Mouse (Mus musculus) stomach, embryonic 16.5 days (tissue): ENCODE measurements around the gene Mbnl2. TPM values are rescaled to one million over a fixed set of nuclear protein-coding genes. Genes with fewer than 3 reads are reported as not detected.
A peak's percentile ranks its signal among the peaks of the same experiment; 100 is the strongest.

Source experiments
- ATAC-seq: fragments of 200-750 bp; cut with Nextera tagmentation; 2 replicates; pipeline ENCODE4 v1.8.0; 2017; ENCODE audit warnings: moderate number of reproducible peaks, moderate TSS enrichment; ENCODE audit not compliant: insufficient read depth, low FRiP score
- H3K27ac ChIP-seq: fragments of 300-500 bp; sonication (generic); 2 replicates; pipeline ENCODE4 v1.5.1; 2014; ENCODE audit warnings: low read length
- H3K27me3 ChIP-seq: fragments of 300-500 bp; sonication (generic); 2 replicates; pipeline ENCODE4 v1.6.1; 2014; ENCODE audit warnings: low read length, control low read depth, mixed read lengths; ENCODE audit not compliant: control insufficient read depth, insufficient read depth
- H3K36me3 ChIP-seq: fragments of 300-500 bp; sonication (generic); 2 replicates; pipeline ENCODE4 v1.6.1; 2014; ENCODE audit warnings: low read length; ENCODE audit not compliant: control insufficient read depth, insufficient read depth
- H3K4me1 ChIP-seq: fragments of 300-500 bp; sonication (generic); 2 replicates; pipeline ENCODE4 v1.6.1; 2014; ENCODE audit warnings: low read length, control low read depth, mixed read lengths; ENCODE audit not compliant: control insufficient read depth, insufficient read depth
- H3K4me2 ChIP-seq: fragments of 300-500 bp; sonication (generic); 2 replicates; pipeline ENCODE4 v1.6.1; 2014; ENCODE audit warnings: low read depth, low read length, mixed read lengths
- H3K4me3 ChIP-seq: fragments of 300-500 bp; sonication (generic); replicated peaks from 2 replicates; pipeline ENCODE4 v1.5.1; 2014; ENCODE audit warnings: mild to moderate bottlenecking, low read length
- H3K9ac ChIP-seq: fragments of 300-500 bp; sonication (generic); 2 replicates; pipeline ENCODE4 v1.6.1; 2014; ENCODE audit warnings: low read length
- H3K9me3 ChIP-seq: fragments of 300-500 bp; sonication (generic); replicated peaks from 2 replicates; pipeline ENCODE4 v1.6.1; 2016; ENCODE audit warnings: low read length, control low read depth; ENCODE audit not compliant: control insufficient read depth
- WGBS: fragments of 180-500 bp; shearing (Covaris S2); extraction: QIAGEN DNeasy Blood & Tissue Kit; methylation state at CpG from one replicate; pipeline ENCODE4 v1.1.7; 2014; 5-methylcytosine and 5-hydroxymethylcytosine counted together
- polyA plus RNA-seq: library from polyadenylated mRNA; unstranded; fragments of >200 nt; fragmentation: Nextera tagmentation; extraction: Ambion mirVana; gene quantifications from 2 replicates; pipeline ENCODE4 v1.2.1, GENCODE M21; 2015

Mbnl2 gene
- polyA plus RNA-seq, 1 experiment from 2014 or later = 131 TPM

GRCm38 (mm10) chr14:120388818-120389691, 113.6 kb downstream of the Mbnl2 start:
- Histone ChIP-seq H3K4me1 (peaks cover 3% of the 10 kb centered on the region; the same call in 1 of the 2 replicates), H3K27ac (no peak overlapping the region), H3K27me3 (no peaks in the 10 kb centered on the region), H3K9ac (peak overlapping the region; percentile 42; the same call in 1 of the 2 replicates), H3K9me3 (no peaks in the 10 kb centered on the region), H3K4me2 (peak overlapping the region; percentile 28; the same call in 1 of the 2 replicates), H3K36me3 (peaks cover 13% of the 10 kb centered on the region), H3K4me3 (no peak overlapping the region)
- 18% methylated on average over 35 of the region's 38 CpGs for whole genome bisulfite sequencing
- ATAC-seq = no peak

GRCm38 (mm10) chr14:120390231-120390944, 114.9 kb downstream of the Mbnl2 start:
- H3K9me3 ChIP-seq = no peaks in the 10 kb centered on the region
- peaks cover 13% of the 10 kb centered on the region for H3K36me3 ChIP-seq
- H3K9ac ChIP-seq = no peak overlapping the region
- H3K27ac ChIP-seq = no peak overlapping the region
- peaks cover 3% of the 10 kb centered on the region; the same call in 1 of the 2 replicates for H3K4me1 ChIP-seq
- H3K4me2 ChIP-seq = no peak overlapping the region
- 90% methylated on average over 10 of the region's 10 CpGs for WGBS
- H3K4me3 ChIP-seq = no peak overlapping the region
- no peaks in the 10 kb centered on the region for H3K27me3 ChIP-seq
- ATAC-seq = no peak

DNA sequence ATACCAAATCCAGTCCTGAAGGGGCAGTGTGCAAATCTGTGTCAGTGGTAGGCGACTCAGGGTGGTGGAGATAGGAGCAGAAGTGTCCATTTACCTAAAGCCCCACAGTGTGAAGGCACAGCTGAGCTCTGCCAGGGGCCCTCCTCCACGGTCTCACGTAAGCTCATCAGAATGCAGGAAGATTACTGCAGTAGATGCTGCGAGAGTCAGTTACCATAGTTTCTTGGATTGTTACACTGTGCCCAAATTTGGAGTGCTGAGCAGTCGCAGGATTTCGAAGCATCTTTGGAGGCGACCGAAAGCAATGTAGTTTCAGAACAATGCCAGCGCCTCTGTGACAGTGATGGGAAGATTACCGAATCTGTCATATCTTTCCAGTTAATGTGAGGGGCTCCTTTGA, 116.2 kb downstream of the Mbnl2 start:
- no peak overlapping the region for H3K4me3 ChIP-seq
- no peaks in the 10 kb centered on the region for H3K4me1 ChIP-seq
- no peak overlapping the region for H3K27ac ChIP-seq
- H3K9ac ChIP-seq = no peak overlapping the region
- peaks cover 13% of the 10 kb centered on the region for H3K36me3 ChIP-seq
- 82% methylated on average over 10 of the region's 10 CpGs for WGBS
- H3K9me3 ChIP-seq = no peaks in the 10 kb centered on the region
- no peak overlapping the region for H3K4me2 ChIP-seq
- peak; percentile 35; the same call in 1 of the 2 replicates for ATAC-seq
- no peaks in the 10 kb centered on the region for H3K27me3 ChIP-seq

DNA sequence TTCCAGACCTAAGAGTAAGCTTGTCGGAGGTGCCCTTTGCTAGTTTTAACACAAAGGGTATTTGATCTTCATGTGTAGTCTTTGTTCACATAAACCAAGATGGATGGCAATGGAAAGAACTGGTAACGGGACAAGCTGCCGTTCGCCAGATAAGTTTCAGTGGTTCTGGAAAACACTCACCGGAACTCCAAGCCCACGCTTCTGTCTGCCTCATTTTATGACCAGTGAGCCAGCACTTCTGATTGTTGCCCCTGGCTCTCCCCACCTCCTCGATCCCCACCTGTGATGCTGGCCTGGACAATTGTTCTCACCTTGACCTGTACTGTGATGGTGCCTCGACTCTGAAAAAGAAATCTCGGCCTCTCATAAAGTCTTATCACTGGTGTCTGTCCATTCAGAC, 117.0 kb downstream of the Mbnl2 start:
- Histone ChIP-seq H3K4me2 (no peak overlapping the region), H3K4me3 (no peak overlapping the region), H3K27me3 (no peaks in the 10 kb centered on the region), H3K27ac (no peak overlapping the region), H3K9ac (no peak overlapping the region), H3K36me3 (peaks cover 13% of the 10 kb centered on the region), H3K9me3 (no peaks in the 10 kb centered on the region), H3K4me1 (no peaks in the 10 kb centered on the region)
- 83% methylated on average over 9 of the region's 9 CpGs for WGBS
- no peak for ATAC-seq

GRCm38 (mm10) chr14:120393441-120393840, 118.0 kb downstream of the Mbnl2 start:
- Histone ChIP-seq H3K27ac (no peak overlapping the region), H3K4me1 (no peaks in the 10 kb centered on the region), H3K36me3 (peaks cover 13% of the 10 kb centered on the region), H3K9me3 (no peaks in the 10 kb centered on the region), H3K9ac (no peak overlapping the region), H3K4me3 (no peak overlapping the region), H3K27me3 (no peaks in the 10 kb centered on the region), H3K4me2 (no peak overlapping the region)
- WGBS = 83% methylated on average over 8 of the region's 8 CpGs
- ATAC-seq = no peak

- H3K4me3 ChIP-seq = no peak overlapping the region
Observed at GRCm38 (mm10) chr14:120394216-120394615, 118.7 kb downstream of the Mbnl2 start.

GRCm38 (mm10) chr14:120394827-120395226, 119.4 kb downstream of the Mbnl2 start:
- no peak overlapping the region for H3K27ac ChIP-seq
- no peak for ATAC-seq
- no peak overlapping the region for H3K4me2 ChIP-seq
- 71% methylated on average over 3 of the region's 3 CpGs for WGBS
- no peaks in the 10 kb centered on the region for H3K9me3 ChIP-seq
- H3K4me1 ChIP-seq = no peaks in the 10 kb centered on the region
- H3K27me3 ChIP-seq = no peaks in the 10 kb centered on the region
- no peak overlapping the region for H3K4me3 ChIP-seq
- no peak overlapping the region for H3K9ac ChIP-seq
- H3K36me3 ChIP-seq = peaks cover 11% of the 10 kb centered on the region

More at GRCm38 (mm10) chr14:120394216-120394615, 118.7 kb downstream of the Mbnl2 start:
- Histone ChIP-seq H3K27me3 (no peaks in the 10 kb centered on the region), H3K4me1 (no peaks in the 10 kb centered on the region), H3K36me3 (peaks cover 13% of the 10 kb centered on the region), H3K9me3 (no peaks in the 10 kb centered on the region), H3K4me2 (no peak overlapping the region), H3K27ac (no peak overlapping the region), H3K9ac (no peak overlapping the region)
- no peak for ATAC-seq
- 85% methylated on average over 3 of the region's 3 CpGs for WGBS

GRCm38 (mm10) chr14:120395501-120395900, 120.0 kb downstream of the Mbnl2 start:
- Histone ChIP-seq H3K4me3 (no peak overlapping the region), H3K27me3 (no peaks in the 10 kb centered on the region), H3K36me3 (peaks cover 4% of the 10 kb centered on the region), H3K9me3 (no peaks in the 10 kb centered on the region), H3K4me2 (no peak overlapping the region), H3K9ac (no peak overlapping the region), H3K4me1 (no peaks in the 10 kb centered on the region), H3K27ac (no peak overlapping the region)
- no peak for ATAC-seq
- 85% methylated on average over 9 of the region's 9 CpGs for WGBS
